Mouse (Mus musculus) heart, adult 2 months (tissue): ENCODE results near the gene Mat2a. TPM values are rescaled to one million over a fixed set of nuclear protein-coding genes. Genes with fewer than 3 reads are reported as not detected.

Experiments used
- DNase-seq, 2 experiments: peaks; one replicate each; pipeline ENCODE4 v3.0.0; 2021
- H3K27ac ChIP-seq: fragments of 200-600 bp; 2 replicates; pipeline ENCODE4 v1.8.1; 2022
- H3K27me3 ChIP-seq: fragments of 200-500 bp; 2 replicates; pipeline ENCODE4 v1.6.1; 2012; ENCODE audit warnings: mild to moderate bottlenecking, low read length, inconsistent platforms, mixed read lengths; ENCODE audit not compliant: control insufficient read depth, insufficient read depth
- H3K36me3 ChIP-seq: fragments of 200-500 bp; 2 replicates; pipeline ENCODE4 v1.6.1; 2012; ENCODE audit warnings: low read length, inconsistent platforms; ENCODE audit not compliant: control insufficient read depth, insufficient read depth
- H3K4me1 ChIP-seq: fragments of 200-500 bp; 2 replicates; pipeline ENCODE4 v1.6.1; 2011; ENCODE audit warnings: low read length; ENCODE audit not compliant: control insufficient read depth, insufficient read depth
- H3K4me3 ChIP-seq: fragments of 200-600 bp; 2 replicates; pipeline ENCODE4 v1.8.1; 2022
- H3K79me2 ChIP-seq: fragments of 200-500 bp; replicated peaks from 2 replicates; pipeline ENCODE4 v1.6.1; 2012; ENCODE audit warnings: mild to moderate bottlenecking, inconsistent platforms, low read length, moderate library complexity, mixed read lengths; ENCODE audit not compliant: control insufficient read depth, insufficient read depth
- H3K9ac ChIP-seq: fragments of 200-500 bp; 2 replicates; pipeline ENCODE4 v1.6.1; 2012; ENCODE audit warnings: low read depth, mild to moderate bottlenecking, control low read depth, inconsistent platforms, low read length, mixed read lengths
- CTCF ChIP-seq: fragments of 200-600 bp; IDR thresholded peaks from 2 replicates; pipeline ENCODE4 v1.8.1; 2022; ENCODE audit warnings: antibody characterized with exemption, mild to moderate bottlenecking, moderate library complexity
- EP300 ChIP-seq: fragments of 200-500 bp; IDR thresholded peaks from 2 replicates; pipeline ENCODE4 v1.6.1; 2011; ENCODE audit warnings: low read depth, low read length, control low read depth; ENCODE audit not compliant: insufficient read depth
- POLR2A ChIP-seq: fragments of 200-500 bp; IDR thresholded peaks from 2 replicates; pipeline ENCODE4 v1.6.1; 2011; ENCODE audit warnings: mild to moderate bottlenecking, low read depth, low read length, control low read depth; ENCODE audit not compliant: insufficient read depth
- WGBS: fragments of 180-500 bp; shearing (Covaris S2); methylation state at CpG from one replicate; pipeline ENCODE4 v1.1.7; 2018; 5-methylcytosine and 5-hydroxymethylcytosine counted together
- intact Hi-C: fragments of 180-260 bp; cut with DNase I; formaldehyde crosslinking; loops from one replicate; pipeline ENCODE4 v1.15.1; 2025
- polyA plus RNA-seq: library from polyadenylated mRNA; depleted of rRNA; stranded (reverse); fragments of >200 nt; gene quantifications from 2 replicates; pipeline ENCODE4 v1.2.3, GENCODE M21; 2012
- total RNA-seq, 2 experiments: library from RNA; stranded (reverse); gene quantifications; 2 replicates each; pipeline ENCODE4 v1.2.3; 2021

Mat2a gene
- total and polyA plus RNA-seq, 3 experiments: 93.0 to 151 (median 129) TPM

- WGBS: 17% methylated on average over 3 of the region's 3 CpGs
- TF ChIP-seq POLR2A (no peak), CTCF (peak; percentile 76)
- H3K9ac ChIP-seq: no peak overlapping the region
- no peak overlapping the region for H3K4me3 ChIP-seq
- no peak for DNase-seq
- intact Hi-C loops: loop anchor here (5.0 kb wide), 1 partner anchor 127 kb away; no protein-coding TSS in a partner anchor
- H3K27me3 ChIP-seq: no peaks in the 10 kb centered on the region
- H3K36me3 ChIP-seq: no peaks in the 10 kb centered on the region
- H3K4me1 ChIP-seq: no peaks in the 10 kb centered on the region
- H3K27ac ChIP-seq: no peak overlapping the region
- no peaks in the 10 kb centered on the region for H3K79me2 ChIP-seq
Measured at GRCm38 (mm10) chr6:72409567-72409966, 29.8 kb downstream of the Mat2a start.

- no peaks in the 10 kb centered on the region for H3K79me2 ChIP-seq
- TF ChIP-seq EP300 (peak; percentile 92), CTCF (peak; percentile 87), POLR2A (no peak)
- no peaks in the 10 kb centered on the region for H3K27me3 ChIP-seq
- 2% methylated on average over 5 of the region's 5 CpGs for WGBS
- no peak overlapping the region for H3K9ac ChIP-seq
- no peaks in the 10 kb centered on the region for H3K36me3 ChIP-seq
- DNase-seq: peak; percentile 73 to 87
- no peak overlapping the region for H3K4me3 ChIP-seq
- intact Hi-C loops: loop anchor here (5.0 kb wide), 1 partner anchor 125 kb away; no protein-coding TSS in a partner anchor
- no peak overlapping the region for H3K27ac ChIP-seq
- no peaks in the 10 kb centered on the region for H3K4me1 ChIP-seq
Measured at GRCm38 (mm10) chr6:72407119-72407518, 32.2 kb downstream of the Mat2a start.

GRCm38 (mm10) chr6:72405356-72405755, 34.0 kb downstream of the Mat2a start:
- no peaks in the 10 kb centered on the region; the same call in 1 of the 2 replicates for H3K4me1 ChIP-seq

GRCm38 (mm10) chr6:72401875-72402274, 37.5 kb downstream of the Mat2a start:
- peak; percentile 72 to 85 for DNase-seq
- no peak overlapping the region for H3K9ac ChIP-seq
- H3K27ac ChIP-seq: no peak overlapping the region
- H3K4me3 ChIP-seq: no peak overlapping the region
- H3K4me1 ChIP-seq: no peaks in the 10 kb centered on the region; the same call in 1 of the 2 replicates
- no peaks in the 10 kb centered on the region for H3K79me2 ChIP-seq
- H3K36me3 ChIP-seq: no peaks in the 10 kb centered on the region
- TF ChIP-seq CTCF (peak; percentile 95), POLR2A (no peak), EP300 (0 out of 2 replicates have a peak, but pooled peaks have one; percentile 46)
- no peaks in the 10 kb centered on the region for H3K27me3 ChIP-seq
- intact Hi-C loops: loop anchor here (2.0 kb wide), 1 partner anchor 37 kb away; no protein-coding TSS in a partner anchor
- WGBS: 22% methylated on average over 7 of the region's 7 CpGs

More at GRCm38 (mm10) chr6:72405356-72405755, 34.0 kb downstream of the Mat2a start:
- Histone ChIP-seq H3K79me2 (no peaks in the 10 kb centered on the region), H3K27ac (no peak overlapping the region), H3K4me3 (no peak overlapping the region), H3K36me3 (no peaks in the 10 kb centered on the region), H3K27me3 (no peaks in the 10 kb centered on the region), H3K9ac (no peak overlapping the region)
- DNase-seq: no peak
- TF ChIP-seq POLR2A (no peak), CTCF (no peak), EP300 (no peak)
- WGBS: 82% methylated on average over 7 of the region's 7 CpGs
- intact Hi-C loops: loop anchor here (5.0 kb wide), 1 partner anchor 123 kb away; no protein-coding TSS in a partner anchor

- intact Hi-C loops: no loop called here
- H3K9ac ChIP-seq: no peak overlapping the region
- no peak for TF ChIP-seq POLR2A
- TF ChIP-seq EP300: no peak
- TF ChIP-seq CTCF: no peak
Measured at GRCm38 (mm10) chr6:72399967-72400366, 39.4 kb downstream of the Mat2a start.

GRCm38 (mm10) chr6:72396837-72397251, 42.5 kb downstream of the Mat2a start:
- 85% methylated on average over 10 of the region's 10 CpGs for WGBS
- H3K79me2 ChIP-seq: no peaks in the 10 kb centered on the region
- intact Hi-C loops: no loop called here
- no peak overlapping the region for H3K27ac ChIP-seq
- peaks cover 3% of the 10 kb centered on the region; the same call in 1 of the 2 replicates for H3K4me1 ChIP-seq
- no peaks in the 10 kb centered on the region for H3K36me3 ChIP-seq
- H3K4me3 ChIP-seq: no peak overlapping the region
- no peak for TF ChIP-seq EP300
- H3K27me3 ChIP-seq: no peaks in the 10 kb centered on the region
- no peak for DNase-seq
- no peak overlapping the region for H3K9ac ChIP-seq

More at GRCm38 (mm10) chr6:72399967-72400366, 39.4 kb downstream of the Mat2a start:
- Histone ChIP-seq H3K36me3 (no peaks in the 10 kb centered on the region), H3K4me1 (no peaks in the 10 kb centered on the region; the same call in 1 of the 2 replicates), H3K79me2 (no peaks in the 10 kb centered on the region), H3K27me3 (no peaks in the 10 kb centered on the region), H3K4me3 (no peak overlapping the region), H3K27ac (no peak overlapping the region)
- DNase-seq: no peak
- WGBS: 68% methylated on average over 2 of the region's 2 CpGs
